Mouse (Mus musculus): ENCODE measurements around the gene Ccdc8.

Ccdc8 gene

DNA sequence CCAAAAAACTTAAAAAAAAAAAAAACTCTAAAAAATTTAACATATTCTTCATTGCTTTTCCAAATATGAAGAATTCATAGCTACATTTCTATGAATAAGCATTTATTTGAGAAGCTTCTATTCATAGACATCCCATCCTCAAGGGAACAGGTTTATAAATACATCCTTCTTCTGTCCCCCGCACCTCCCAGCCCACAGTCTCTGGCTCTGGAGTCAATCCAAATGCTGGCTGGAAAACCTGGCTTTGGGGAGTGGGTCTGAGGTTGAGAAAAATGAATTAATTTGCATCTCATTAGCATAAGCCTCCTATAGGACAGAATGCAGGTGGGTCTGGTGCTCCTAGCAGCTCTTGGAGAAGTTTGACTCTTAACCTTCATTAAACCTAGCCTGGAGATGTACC is 53.2 kb downstream of the Ccdc8 start:
- peak; percentile 82 for DNase-seq (ENCODE audit: low read depth, low spot score)

All from telencephalon, adult 2 months (tissue).